Mouse (Mus musculus) urinary bladder, postnatal 36 days (tissue): ENCODE measurements around the gene Hprt.

ENCODE experiments used
- DNase-seq, 2 experiments: peaks; one replicate each; pipeline ENCODE4 v3.0.0; 2022; ENCODE audit warnings: low spot score in 2 of 2, mixed read lengths in 1 of 2

Hprt gene

DNA sequence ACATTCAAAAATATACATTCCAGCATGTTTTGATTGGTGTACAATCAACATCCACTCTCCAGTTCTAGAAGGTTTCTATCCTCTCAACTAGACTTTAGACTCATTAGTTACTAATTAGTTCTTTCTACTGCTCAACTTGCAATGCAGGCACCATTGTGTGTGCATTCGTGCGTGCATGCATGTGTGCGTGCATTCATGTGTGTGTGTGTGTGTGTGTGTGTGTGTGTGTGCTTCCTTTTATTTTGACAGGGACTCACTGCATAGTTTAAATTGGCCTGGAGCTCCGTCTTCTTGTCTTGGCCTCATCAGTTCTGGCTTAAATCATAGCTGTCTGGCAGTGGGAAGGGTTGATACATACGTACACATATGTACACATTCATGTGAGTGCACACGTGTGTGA is 53.1 kb downstream of the Hprt start:
- DNase-seq = no peak

DNA sequence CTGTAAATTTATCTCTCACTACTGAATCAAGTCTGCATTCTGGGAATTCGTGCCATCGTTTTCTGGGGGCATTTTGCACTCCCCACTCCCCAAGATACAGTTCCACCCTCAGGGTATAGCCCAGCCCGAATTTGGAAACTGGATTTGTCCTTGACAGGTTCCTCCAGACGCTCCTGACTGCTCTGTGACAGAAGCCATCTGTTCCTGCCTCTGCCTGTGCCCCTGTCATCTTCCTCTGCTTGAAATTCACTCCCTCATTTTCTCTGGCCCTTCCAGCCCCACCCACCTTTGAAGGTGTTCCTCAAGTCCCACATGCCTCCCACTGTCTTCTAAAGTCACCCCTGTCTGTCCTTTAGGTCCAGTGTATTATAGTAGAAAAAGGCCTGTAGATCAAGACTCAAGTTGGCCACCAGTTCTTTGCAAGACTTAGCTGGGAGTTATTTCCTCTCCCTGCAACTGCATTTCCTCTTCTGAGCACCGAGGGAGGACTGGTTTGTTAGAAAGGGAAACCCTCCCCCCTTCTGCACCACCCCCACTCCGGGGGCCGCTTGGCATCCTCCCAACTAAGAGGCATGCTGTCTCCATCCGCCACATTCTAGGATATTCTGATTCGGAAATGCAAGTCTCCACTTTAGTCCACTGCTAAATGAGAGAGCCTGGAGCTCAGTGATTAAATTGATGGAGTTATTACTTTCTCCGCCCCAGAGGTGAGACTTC is 57.4 kb downstream of the Hprt start:
- no peak for DNase-seq

GRCm38 (mm10) chrX:53046033-53046432 is 58.1 kb downstream of the Hprt start:
- DNase-seq = no peak

DNA sequence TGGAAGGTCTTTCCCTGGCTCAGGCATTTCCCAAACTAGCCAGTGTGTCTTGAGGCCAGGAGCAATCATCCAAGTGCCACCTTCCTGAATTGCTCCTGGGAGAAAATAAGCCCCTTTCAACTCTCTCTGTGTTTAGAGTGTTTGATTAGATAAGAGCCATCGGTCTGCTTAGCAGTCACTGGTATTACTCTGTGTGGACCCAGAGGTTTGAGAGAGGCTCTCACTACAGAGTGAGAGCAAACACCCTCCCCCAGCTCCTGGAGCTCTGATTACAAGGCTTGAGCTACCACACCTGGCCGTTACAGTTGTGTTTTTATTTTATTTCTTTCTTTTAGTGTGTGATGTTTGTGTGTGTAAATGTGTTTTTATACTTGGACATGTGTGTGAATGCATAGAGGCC is 59.0 kb downstream of the Hprt start:
- DNase-seq = no peak

- DNase-seq = no peak
Measured at GRCm38 (mm10) chrX:53049196-53049595, 61.3 kb downstream of the Hprt start.

GRCm38 (mm10) chrX:53050353-53050752 is 62.4 kb downstream of the Hprt start:
- DNase-seq = no peak

- DNase-seq = no peak
Measured at GRCm38 (mm10) chrX:53052652-53053500, 64.9 kb downstream of the Hprt start.

GRCm38 (mm10) chrX:53053885-53054284 is 65.9 kb downstream of the Hprt start:
- DNase-seq = no peak

DNA sequence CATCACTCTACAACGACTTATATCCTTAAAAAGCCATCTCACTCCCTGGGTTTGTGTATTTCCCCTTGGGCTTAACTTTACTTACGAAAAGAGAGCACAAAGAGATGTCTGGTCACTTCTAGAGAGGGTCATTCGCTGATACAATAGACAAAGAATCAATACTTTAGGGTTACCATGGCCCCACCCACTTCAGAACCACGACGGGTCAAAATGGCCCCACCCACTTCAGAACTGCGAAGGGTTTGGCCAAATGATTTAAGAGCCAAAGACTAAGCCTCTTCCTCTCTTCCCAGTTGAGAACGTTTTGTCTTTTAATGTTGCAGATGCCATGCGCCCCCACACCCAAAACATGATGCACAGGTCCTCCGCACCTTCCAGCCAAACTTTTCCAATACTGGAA is 67.8 kb downstream of the Hprt start:
- no peak for DNase-seq

- peak in 1 of 2 experiments; percentile 25 for DNase-seq
Measured at GRCm38 (mm10) chrX:53056627-53057026, 68.7 kb downstream of the Hprt start.

DNA sequence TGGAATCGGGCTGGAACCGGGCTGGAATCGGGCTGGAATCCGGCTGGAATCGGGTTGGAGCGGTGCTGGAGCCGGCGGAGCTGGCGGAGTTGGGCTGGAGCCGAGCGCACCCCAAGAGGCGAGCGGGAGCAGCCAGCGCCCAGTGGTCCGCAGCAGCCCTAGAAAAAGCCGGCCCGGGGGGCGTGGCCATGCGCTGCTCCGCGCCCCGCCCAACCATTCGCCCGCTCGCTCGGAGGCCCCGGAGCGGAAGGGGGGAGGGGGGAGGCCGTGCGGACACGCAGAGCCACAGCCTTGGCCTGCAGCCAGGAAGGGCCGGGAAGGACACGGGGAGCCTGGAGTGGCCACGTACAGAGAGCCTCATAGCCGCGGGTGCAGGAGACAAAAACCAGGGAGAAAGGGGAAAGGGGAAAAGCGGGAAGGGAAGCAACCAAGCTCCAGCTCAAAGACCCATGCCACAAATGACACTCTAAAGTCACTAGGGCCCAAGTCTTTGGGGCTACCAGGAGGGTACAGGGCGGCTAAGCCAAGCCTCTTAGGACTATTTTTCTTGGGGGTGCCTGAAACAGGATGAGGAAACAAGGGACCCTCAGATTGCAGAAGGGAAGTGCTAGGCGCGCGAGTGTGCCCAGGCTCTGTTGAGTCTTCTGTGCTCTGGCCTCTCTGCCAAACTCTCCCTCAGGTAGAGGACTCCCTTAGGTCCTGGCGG is 69.3 kb downstream of the Hprt start:
- DNase-seq = peak; percentile 51 to 84

GRCm38 (mm10) chrX:53057760-53058090 is 69.8 kb downstream of the Hprt start:
- no peak for DNase-seq

DNA sequence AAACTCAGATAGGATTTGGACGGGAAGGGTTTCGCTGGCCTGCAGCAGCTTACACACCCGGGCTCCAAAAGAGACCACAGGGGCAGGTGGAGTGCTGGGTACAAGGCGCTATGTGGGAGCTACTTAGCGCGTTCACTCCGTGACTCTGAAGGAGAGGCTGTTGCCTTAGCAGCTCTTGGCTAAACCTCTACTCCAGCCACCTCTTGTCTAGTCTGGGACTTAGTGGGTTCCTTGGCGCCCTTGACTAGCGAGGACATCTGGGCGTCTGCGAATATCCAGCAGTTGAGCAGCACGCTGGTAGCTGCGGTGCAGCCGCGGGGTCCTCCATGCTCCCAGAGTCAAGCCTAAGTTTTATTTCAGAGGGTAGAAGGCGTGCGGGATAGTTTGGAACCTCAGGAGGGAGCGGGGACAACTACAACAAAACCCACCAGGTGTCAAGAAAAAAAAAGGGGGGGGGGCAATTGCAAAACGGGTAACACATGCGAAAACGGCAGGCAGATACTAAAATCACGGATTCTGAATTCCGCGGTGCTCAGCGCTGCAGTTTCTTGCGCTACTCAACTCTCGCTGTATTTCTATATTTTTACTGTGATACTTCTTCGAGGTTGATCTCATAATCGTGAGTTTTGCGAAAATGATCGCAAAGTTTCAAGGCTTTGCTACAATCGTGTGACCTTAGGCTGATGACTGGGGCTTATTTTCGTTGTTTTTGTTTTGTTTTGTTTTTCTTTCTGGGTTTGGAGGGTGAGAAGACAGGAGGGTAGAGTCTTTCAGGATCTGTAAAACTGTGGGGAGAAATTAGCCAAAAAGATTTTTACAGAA is 70.7 kb downstream of the Hprt start:
- no peak for DNase-seq

- DNase-seq = no peak
Measured at GRCm38 (mm10) chrX:53059426-53060007, 71.6 kb downstream of the Hprt start.

GRCm38 (mm10) chrX:53064406-53064805 is 76.5 kb downstream of the Hprt start:
- DNase-seq = no peak
